Mouse (Mus musculus) liver, embryonic 14.5 days (tissue): Measurements from ENCODE around the gene Kiz.

Experiments
- CTCF ChIP-seq: IDR thresholded peaks from 2 replicates; pipeline ENCODE4 v1.5.1; 2016; ENCODE audit warnings: antibody characterized with exemption, low read depth, control low read depth
- EP300 ChIP-seq: IDR thresholded peaks from 2 replicates; pipeline ENCODE4 v1.6.1; 2016; ENCODE audit warnings: antibody characterized with exemption, low read depth

DNA sequence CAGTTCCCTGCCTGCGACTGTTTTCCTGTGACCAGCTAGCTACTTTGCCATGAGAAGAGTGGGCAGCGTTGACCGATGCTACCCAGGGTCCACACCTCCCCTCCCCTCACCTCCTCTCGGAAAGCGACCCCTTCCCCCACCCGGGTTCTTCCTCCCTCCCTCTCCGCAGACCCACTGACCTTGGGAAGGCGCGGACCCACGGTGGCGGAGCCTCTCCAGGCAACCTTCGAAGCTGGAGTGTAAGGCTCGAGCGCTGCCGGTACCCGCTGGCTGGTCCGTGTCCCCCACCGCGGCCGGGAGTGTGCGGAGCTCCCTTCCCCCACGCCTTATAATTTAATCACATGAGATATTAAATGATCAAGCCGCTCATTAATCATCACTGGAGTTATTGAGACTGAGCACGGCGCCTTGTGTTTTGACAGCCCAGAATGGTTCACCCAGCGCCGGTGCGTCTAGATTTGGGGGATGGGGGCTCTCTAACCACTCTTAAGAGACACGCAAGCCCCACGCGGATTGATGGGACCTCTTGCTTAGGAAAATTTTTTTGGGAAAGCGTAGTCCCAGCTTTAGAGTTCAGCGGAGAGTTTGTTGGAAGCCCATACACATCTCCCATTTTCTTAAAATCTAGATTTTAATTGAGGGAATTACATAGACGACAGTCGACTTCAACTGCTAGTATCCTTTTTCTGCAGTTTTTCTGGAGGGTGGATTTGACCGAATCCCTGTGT lies 16.2 kb upstream of the Kiz start:
- no peak for TF ChIP-seq CTCF
- TF ChIP-seq EP300 = no peak
